Mouse (Mus musculus) lung, adult 10 weeks (tissue): Measurements from ENCODE around the gene Angptl7. TPM values are rescaled to one million over a fixed set of nuclear protein-coding genes. Genes with fewer than 3 reads are reported as not detected.

Source experiments
- polyA plus RNA-seq: library from polyadenylated mRNA; stranded (reverse); fragments of 350-450 nt; fragmentation: Illumina TruSeq; extraction: RNeasy Lipid Tissue Mini Kit (QIAGEN cat#74804); gene quantifications from one replicate; pipeline ENCODE4 v1.2.3, GENCODE M21; 2014; ENCODE audit warnings: low read depth, low replicate concordance; ENCODE audit not compliant: insufficient read depth

Angptl7 gene
- polyA plus RNA-seq: 2.0 TPM

GRCm38 (mm10) chr4:148500410-148500867, at the start of gene Angptl7:
Angptl7 (minus strand) TSS chr4:148500460.

GRCm38 (mm10) chr4:148448179-148448852, 51.9 kb downstream of the Angptl7 start, which contains the start of gene Mtor:
Mtor (plus strand) TSS chr4:148448611.

Other genes with a start within 250 kb of the Angptl7 start
- not detected for gene Disp3, start 212.5 kb downstream of the Angptl7 start, polyA plus RNA-seq
- gene Ubiad1, start 55.7 kb downstream of the Angptl7 start, polyA plus RNA-seq: 5.5 TPM
- gene Mtor, start 51.8 kb downstream of the Angptl7 start, polyA plus RNA-seq: 5.0 TPM
- gene Exosc10, start 58.0 kb upstream of the Angptl7 start, polyA plus RNA-seq: 21.3 TPM
- 18.8 TPM for gene Srm, start 91.0 kb upstream of the Angptl7 start, polyA plus RNA-seq
- gene Masp2, start 102.1 kb upstream of the Angptl7 start, polyA plus RNA-seq: 0.27 TPM
- gene Tardbp, start 126.6 kb upstream of the Angptl7 start, polyA plus RNA-seq: 156 TPM
- gene Gm572, start 142.9 kb upstream of the Angptl7 start, polyA plus RNA-seq: not detected